Mouse (Mus musculus) hindbrain, embryonic 11.5 days (tissue): Measurements from ENCODE around the gene Traf4. TPM values are rescaled to one million over a fixed set of nuclear protein-coding genes. Genes with fewer than 3 reads are reported as not detected.
A peak's percentile ranks its signal among the peaks of the same experiment; 100 is the strongest.

Experiments
- ATAC-seq: fragments of 200-750 bp; cut with Nextera tagmentation; 2 replicates; pipeline ENCODE4 v1.8.0; 2017; ENCODE audit warnings: mild to moderate bottlenecking, moderate TSS enrichment, moderate library complexity; ENCODE audit not compliant: low FRiP score
- DNase-seq: peaks from one replicate; pipeline ENCODE4 v3.0.0-alpha.2; 2015; ENCODE audit warnings: low spot score
- H3K27ac ChIP-seq: fragments of 300-500 bp; sonication (generic); 2 replicates; pipeline ENCODE4 v1.5.1; 2014; ENCODE audit warnings: mild to moderate bottlenecking, low read depth, low read length
- H3K27me3 ChIP-seq: fragments of 300-500 bp; sonication (generic); 2 replicates; pipeline ENCODE4 v1.6.1; 2014; ENCODE audit warnings: mild to moderate bottlenecking, low read length, moderate library complexity, mixed read lengths; ENCODE audit not compliant: control insufficient read depth, insufficient read depth
- H3K36me3 ChIP-seq: fragments of 300-500 bp; sonication (generic); 2 replicates; pipeline ENCODE4 v1.6.1; 2014; ENCODE audit warnings: mild to moderate bottlenecking, low read length, moderate library complexity, mixed read lengths; ENCODE audit not compliant: control insufficient read depth, insufficient read depth
- H3K4me1 ChIP-seq: fragments of 300-500 bp; sonication (generic); replicated peaks from 2 replicates; pipeline ENCODE4 v1.6.1; 2014; ENCODE audit warnings: low read length, mixed read lengths; ENCODE audit not compliant: control insufficient read depth, insufficient read depth
- H3K4me2 ChIP-seq: fragments of 300-500 bp; sonication (generic); replicated peaks from 2 replicates; pipeline ENCODE4 v1.6.1; 2014; ENCODE audit warnings: mild to moderate bottlenecking, low read depth, low read length
- H3K4me3 ChIP-seq: fragments of 300-500 bp; sonication (generic); 2 replicates; pipeline ENCODE4 v1.5.1; 2014; ENCODE audit warnings: low read depth, low read length
- H3K9ac ChIP-seq: fragments of 300-500 bp; sonication (generic); 2 replicates; pipeline ENCODE4 v1.6.1; 2014; ENCODE audit warnings: low read depth, low read length
- H3K9me3 ChIP-seq: fragments of 300-500 bp; sonication (generic); 2 replicates; pipeline ENCODE4 v1.6.1; 2016; ENCODE audit warnings: low read length; ENCODE audit not compliant: control insufficient read depth
- WGBS: fragments of 180-500 bp; shearing (Covaris S2); extraction: QIAGEN DNeasy Blood & Tissue Kit; methylation state at CpG from one replicate; pipeline ENCODE4 v1.1.7; 2014; 5-methylcytosine and 5-hydroxymethylcytosine counted together
- polyA plus RNA-seq: library from polyadenylated mRNA; unstranded; fragments of >200 nt; fragmentation: Nextera tagmentation; extraction: Ambion mirVana; gene quantifications from 2 replicates; pipeline ENCODE4 v1.2.1, GENCODE M21; 2014

The Traf4 gene
- polyA plus RNA-seq, 1 experiment from 2014 or later = 73.6 TPM

DNA sequence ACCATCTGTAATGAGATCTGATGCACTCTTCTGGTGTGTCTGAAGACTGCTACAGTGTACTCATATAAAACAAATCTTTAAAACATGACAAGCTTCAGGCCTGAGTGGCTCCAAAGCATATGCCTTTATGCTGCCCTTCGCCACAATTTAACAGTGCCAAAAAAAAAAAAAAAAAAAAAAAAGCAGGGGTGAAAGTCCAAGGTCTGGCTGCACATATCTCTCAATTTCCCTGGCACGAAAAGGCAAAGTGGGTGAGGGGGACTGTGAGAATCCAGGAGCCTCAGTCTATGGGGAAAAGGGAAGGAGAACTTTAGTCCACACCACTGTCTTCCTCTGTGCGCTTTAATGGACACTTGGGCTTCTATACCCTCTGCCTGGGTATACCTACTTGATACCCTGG is 37.0 kb upstream of the Traf4 start:
- whole genome bisulfite sequencing = 92% methylated on average over 3 of the region's 3 CpGs
- Histone ChIP-seq H3K36me3 (peaks cover 3% of the 10 kb centered on the region; the same call in 1 of the 2 replicates), H3K9me3 (no peaks in the 10 kb centered on the region), H3K4me2 (no peak overlapping the region), H3K9ac (no peak overlapping the region), H3K4me3 (no peak overlapping the region), H3K27ac (no peak overlapping the region), H3K27me3 (no peaks in the 10 kb centered on the region), H3K4me1 (no peaks in the 10 kb centered on the region)
- DNase-seq (no peak), ATAC-seq (no peak)

GRCm38 (mm10) chr11:78195101-78195863 is 29.9 kb upstream of the Traf4 start:
- H3K4me1 ChIP-seq = 0 out of 2 replicates have a peak, but pooled peaks cover 2% of the 10 kb centered on the region
- no peak for ATAC-seq
- no peak overlapping the region for H3K27ac ChIP-seq
- no peaks in the 10 kb centered on the region for H3K27me3 ChIP-seq
- 0 out of 2 replicates have a peak, but pooled peaks cover 2% of the 10 kb centered on the region for H3K36me3 ChIP-seq
- H3K9ac ChIP-seq = no peak overlapping the region
- H3K4me2 ChIP-seq = peak overlapping the region; percentile 39
- no peaks in the 10 kb centered on the region for H3K9me3 ChIP-seq
- WGBS = 61% methylated on average over 23 of the region's 23 CpGs
- peak overlapping the region; percentile 33 for H3K4me3 ChIP-seq
- DNase-seq = no peak

GRCm38 (mm10) chr11:78194411-78195100 is 29.2 kb upstream of the Traf4 start:
- DNase-seq (peak; percentile 74), ATAC-seq (peak; percentile 65)
- Histone ChIP-seq H3K9ac (no peak overlapping the region), H3K4me1 (0 out of 2 replicates have a peak, but pooled peaks cover 2% of the 10 kb centered on the region), H3K9me3 (no peaks in the 10 kb centered on the region), H3K4me3 (peak overlapping the region; percentile 33), H3K27me3 (no peaks in the 10 kb centered on the region), H3K36me3 (0 out of 2 replicates have a peak, but pooled peaks cover 2% of the 10 kb centered on the region), H3K4me2 (peak overlapping the region; percentile 39), H3K27ac (no peak overlapping the region)
- WGBS = 4% methylated on average over 30 of the region's 30 CpGs

DNA sequence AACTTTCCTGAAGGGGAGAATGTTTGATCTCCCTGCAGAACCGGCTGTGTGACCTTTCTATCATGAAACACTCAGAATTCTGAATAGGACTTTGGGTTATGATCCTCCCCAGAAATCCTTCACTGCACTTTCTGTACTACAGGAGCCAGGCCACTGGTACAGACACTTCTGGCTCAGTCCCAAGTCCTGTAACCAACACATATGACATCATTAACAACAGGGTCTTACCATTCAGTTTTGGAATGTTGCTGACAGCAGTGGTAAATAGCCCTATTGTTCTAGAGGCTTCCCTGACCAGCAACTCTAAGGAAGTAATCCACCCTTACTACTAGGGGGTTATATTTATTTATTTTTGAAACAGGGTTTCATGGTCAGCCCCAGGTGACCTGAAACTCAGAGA is 27.7 kb upstream of the Traf4 start, which contains the start of gene Proca1:
TSS of gene Proca1 (plus strand) at position 280 of the 400 bp plus-strand sequence.
- ATAC-seq (no peak), DNase-seq (no peak)
- no peaks in the 10 kb centered on the region for H3K27me3 ChIP-seq
- H3K9me3 ChIP-seq = no peaks in the 10 kb centered on the region
- H3K27ac ChIP-seq = no peak within 1 kb of the TSS
- H3K4me2 ChIP-seq = peak within 1 kb of the TSS; percentile 39; the same call in 1 of the 2 replicates
- no peak within 1 kb of the TSS for H3K9ac ChIP-seq
- H3K4me1 ChIP-seq = 0 out of 2 replicates have a peak, but pooled peaks cover 2% of the 10 kb centered on the region
- no peak within 1 kb of the TSS for H3K4me3 ChIP-seq
- WGBS = 92% methylated on average over 1 of the region's 1 CpGs
- H3K36me3 ChIP-seq = 0 out of 2 replicates have a peak, but pooled peaks cover 2% of the 10 kb centered on the region

DNA sequence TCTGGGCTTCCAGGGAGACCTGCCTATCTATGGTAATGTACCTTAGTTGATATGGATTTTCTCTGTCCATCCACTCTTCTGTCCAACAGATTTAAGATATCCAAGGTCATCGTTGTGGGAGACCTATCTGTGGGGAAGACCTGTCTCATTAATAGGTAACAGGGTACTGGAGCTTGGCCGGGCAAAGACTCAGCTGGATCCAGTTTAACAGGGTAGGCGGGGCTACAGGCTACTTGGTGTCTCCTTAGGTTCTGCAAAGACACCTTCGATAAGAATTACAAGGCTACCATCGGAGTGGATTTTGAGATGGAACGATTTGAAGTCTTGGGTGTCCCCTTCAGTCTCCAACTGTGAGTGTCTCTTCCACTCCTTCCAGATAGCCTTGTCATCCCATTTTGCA is 24.7 kb upstream of the Traf4 start:
- no peaks in the 10 kb centered on the region for H3K9me3 ChIP-seq
- H3K27me3 ChIP-seq = no peaks in the 10 kb centered on the region
- DNase-seq (no peak), ATAC-seq (no peak)
- no peak overlapping the region; the same call in 1 of the 2 replicates for H3K4me3 ChIP-seq
- H3K27ac ChIP-seq = peak overlapping the region; percentile 94
- WGBS = 72% methylated on average over 6 of the region's 6 CpGs
- H3K4me1 ChIP-seq = 0 out of 2 replicates have a peak, but pooled peaks cover 2% of the 10 kb centered on the region
- H3K36me3 ChIP-seq = 0 out of 2 replicates have a peak, but pooled peaks cover 2% of the 10 kb centered on the region
- H3K4me2 ChIP-seq = peak overlapping the region; percentile 76
- H3K9ac ChIP-seq = 0 out of 2 replicates have a peak overlapping the region, but pooled peaks have one; percentile 84

DNA sequence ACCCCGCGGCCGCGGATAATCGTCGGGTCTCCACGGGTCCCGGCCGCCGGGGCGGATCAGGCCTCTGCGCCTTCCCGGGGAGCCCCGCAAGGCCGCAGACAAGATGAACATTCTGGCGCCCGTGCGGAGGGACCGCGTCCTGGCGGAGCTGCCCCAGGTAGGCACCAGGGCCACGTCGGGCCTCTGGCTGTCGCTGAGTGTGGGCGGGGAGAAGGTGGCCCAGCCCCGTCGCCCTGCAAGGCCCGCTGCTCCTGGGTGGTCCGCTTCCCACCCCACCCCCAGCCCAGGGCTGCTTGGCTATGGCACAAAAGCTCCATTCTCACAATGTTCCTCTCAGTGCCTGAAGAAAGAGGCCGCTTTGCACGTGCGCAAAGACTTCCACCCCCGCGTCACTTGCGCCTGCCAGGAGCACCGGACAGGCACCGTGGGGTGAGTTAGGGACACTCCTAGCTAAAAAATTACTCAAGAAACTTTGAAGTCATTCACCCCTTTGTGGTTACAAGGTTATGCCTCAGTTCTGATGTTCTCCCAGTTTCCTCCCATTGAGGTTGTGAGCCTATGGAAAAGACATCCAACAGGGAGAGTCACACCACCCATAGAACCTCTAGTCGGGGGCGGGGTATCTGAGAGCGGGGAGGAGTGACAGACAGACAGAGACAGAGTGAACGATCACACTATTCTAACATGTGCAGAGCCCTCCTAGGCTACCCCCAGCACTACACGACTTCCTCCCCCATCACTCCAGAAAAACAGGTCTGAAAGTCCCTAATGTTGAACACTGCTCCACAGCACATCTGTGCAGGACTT is 24.0 kb upstream of the Traf4 start:
- Histone ChIP-seq H3K36me3 (0 out of 2 replicates have a peak, but pooled peaks cover 2% of the 10 kb centered on the region), H3K4me1 (0 out of 2 replicates have a peak, but pooled peaks cover 2% of the 10 kb centered on the region), H3K27me3 (no peaks in the 10 kb centered on the region), H3K27ac (peak overlapping the region; percentile 94), H3K9ac (peak overlapping the region; percentile 84), H3K9me3 (no peaks in the 10 kb centered on the region), H3K4me2 (peak overlapping the region; percentile 76), H3K4me3 (peak overlapping the region; percentile 72)
- 2% methylated on average over 39 of the region's 42 CpGs for WGBS
- peak; percentile 91 for ATAC-seq
- peak; percentile 92 for DNase-seq

DNA sequence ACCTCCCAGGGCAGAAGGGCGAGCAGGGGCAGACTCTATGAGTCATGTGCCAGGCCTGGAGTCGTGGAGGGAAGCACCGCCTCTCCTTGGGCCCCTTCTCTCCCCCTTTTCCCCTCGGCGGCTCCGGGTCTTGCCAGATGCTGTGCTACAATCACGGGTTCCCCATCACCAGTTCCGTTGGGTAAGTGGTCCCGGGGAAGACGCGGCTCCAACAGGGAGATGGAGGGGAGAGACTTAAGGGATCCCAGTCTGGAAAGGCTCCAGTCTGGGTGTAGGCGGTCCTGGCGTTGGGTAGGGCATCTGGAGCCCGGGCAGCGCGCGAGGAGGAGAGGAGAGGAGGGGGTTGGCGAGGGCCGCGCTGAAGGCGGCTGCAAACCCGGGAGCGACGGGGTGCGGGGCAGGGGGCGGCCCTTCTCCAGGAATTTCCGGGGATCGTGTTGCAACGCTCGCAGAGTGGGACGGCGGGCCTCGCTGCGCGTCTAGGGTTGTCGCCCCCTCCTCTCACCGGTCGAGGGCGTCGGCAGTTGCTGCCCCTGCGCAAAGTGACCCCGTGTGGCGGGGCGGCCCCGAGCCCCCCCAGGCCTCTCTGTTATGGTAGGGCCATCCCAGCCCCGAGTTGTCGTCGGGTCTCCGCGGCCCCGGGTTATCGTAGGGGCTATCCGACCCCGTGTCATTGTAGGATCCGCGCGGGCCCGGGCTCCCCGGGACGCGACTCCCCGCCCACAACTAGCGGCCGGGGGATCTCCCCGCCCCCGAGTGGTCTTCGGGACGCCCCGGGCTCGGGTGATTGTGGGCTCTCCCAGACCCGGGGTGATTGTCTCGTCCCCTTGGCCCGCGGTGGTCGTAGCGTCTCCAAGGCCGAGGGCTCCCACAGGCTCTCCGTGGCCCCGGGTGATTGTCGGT is 23.2 kb upstream of the Traf4 start, which contains the start of gene Rab34:
TSS of gene Rab34 (plus strand) at position 100 of the 903 bp plus-strand sequence.
- peak; percentile 75 for ATAC-seq
- WGBS = 0% methylated on average over 72 of the region's 80 CpGs
- 0 out of 2 replicates have a peak, but pooled peaks cover 2% of the 10 kb centered on the region for H3K36me3 ChIP-seq
- H3K27ac ChIP-seq = peak within 1 kb of the TSS; percentile 94
- peak within 1 kb of the TSS; percentile 84 for H3K9ac ChIP-seq
- peak within 1 kb of the TSS; percentile 76 for H3K4me2 ChIP-seq
- H3K4me1 ChIP-seq = 0 out of 2 replicates have a peak, but pooled peaks cover 2% of the 10 kb centered on the region
- no peaks in the 10 kb centered on the region for H3K9me3 ChIP-seq
- DNase-seq = peak; percentile 82
- H3K4me3 ChIP-seq = peak within 1 kb of the TSS; percentile 72
- no peaks in the 10 kb centered on the region for H3K27me3 ChIP-seq
